Mouse (Mus musculus) yolk sac, embryonic 10.5 days (tissue): ENCODE data around the gene Tmem207.

Experiments used
- DNase-seq: peaks from one replicate; pipeline ENCODE4 v3.0.0-alpha.2; 2017; ENCODE audit warnings: low spot score

Gene Tmem207

DNA sequence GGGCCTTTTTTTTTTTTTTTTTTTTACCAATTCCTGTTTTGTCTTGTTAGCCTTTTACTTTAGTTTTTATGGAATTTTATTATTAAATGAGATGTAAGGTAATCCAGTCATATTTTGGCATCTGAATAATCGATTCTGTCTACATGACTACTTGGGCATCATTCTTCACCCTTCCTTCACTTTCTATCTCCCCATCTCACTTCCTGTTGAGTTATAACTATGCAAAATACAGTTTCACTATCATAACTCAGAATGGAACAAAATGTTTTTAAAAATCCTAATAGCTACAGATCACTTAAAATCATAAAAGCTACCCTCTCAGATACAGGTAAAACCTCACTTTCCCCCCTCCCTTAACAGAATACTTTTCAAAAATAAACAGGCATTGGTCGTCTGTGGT lies 70.4 kb downstream of the Tmem207 start:
- DNase-seq = no peak

DNA sequence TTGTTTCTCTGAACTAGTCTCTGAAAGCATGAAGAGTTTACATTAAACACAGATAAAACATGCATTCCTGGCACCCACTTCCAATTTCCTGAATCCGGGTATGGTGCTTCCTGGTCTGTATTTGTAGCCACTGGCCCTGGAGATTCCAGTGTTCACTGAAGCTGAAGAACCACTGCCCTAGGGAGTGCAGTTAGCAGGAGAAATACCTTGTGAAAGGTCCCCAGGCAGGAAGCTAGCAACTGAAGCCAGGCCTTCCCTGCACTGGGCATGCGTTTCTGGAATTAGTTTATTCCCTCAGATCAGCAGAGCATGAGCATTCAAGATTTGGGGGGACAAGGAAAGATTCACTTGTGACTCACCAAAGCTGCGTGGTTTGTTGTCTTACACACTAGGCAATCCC lies 72.4 kb downstream of the Tmem207 start:
- DNase-seq = peak; percentile 12
